Mouse (Mus musculus): ENCODE measurements around the gene Adamts7. TPM values are rescaled to one million over a fixed set of nuclear protein-coding genes. Genes with fewer than 3 reads are reported as not detected.
A peak's percentile ranks its signal among the peaks of the same experiment; 100 is the strongest.

The Adamts7 gene
- polyA plus RNA-seq, 1 experiment from 2014 or later: 7.9 TPM

- DNase-seq (ENCODE audit: low read depth, low spot score): no peak
- CTCF ChIA-PET: interaction anchor here (1.0 kb wide), 1 partner anchor 28 kb away, joined by 3 read pairs; no protein-coding TSS in a partner anchor
- in situ Hi-C loops (cut with MboI; ENCODE audit: low pct_unique_long_range_greater_than_20kb): no loop called here
- no peaks in the 10 kb centered on the region for H3K27me3 ChIP-seq
- TF ChIP-seq CTCF (IDR thresholded peaks at IDR 0.05): no peak
- ATAC-seq: no peak
- POLR2A ChIA-PET: no interaction called here
Observed at GRCm38 (mm10) chr9:90145788-90146187, 17.1 kb upstream of the Adamts7 start.

DNA sequence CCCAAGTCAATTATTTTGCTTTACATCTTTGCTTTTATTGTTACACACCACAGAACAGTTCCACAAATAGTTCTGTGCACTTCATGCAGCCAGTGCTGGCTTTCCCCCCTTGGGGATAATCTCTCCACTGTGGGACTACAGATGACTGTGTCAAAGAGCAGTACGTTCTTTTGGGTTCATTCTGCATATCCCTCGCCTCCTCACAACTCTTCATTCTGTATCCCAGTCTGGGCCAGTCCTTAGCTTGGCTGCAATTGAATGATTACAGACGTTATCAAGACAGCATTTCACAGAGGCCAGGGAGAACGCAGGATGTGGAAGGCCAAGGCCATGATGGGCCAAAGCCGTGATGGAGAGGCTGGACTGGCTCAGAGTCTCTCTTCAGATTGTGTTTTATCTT lies 16.0 kb upstream of the Adamts7 start:
- ATAC-seq (no peak), DNase-seq (ENCODE audit: low read depth, low spot score) (no peak)
- no peaks in the 10 kb centered on the region for H3K27me3 ChIP-seq
- in situ Hi-C loops (cut with MboI; ENCODE audit: low pct_unique_long_range_greater_than_20kb): no loop called here
- ChIA-PET CTCF (no interaction called here), POLR2A (no interaction called here)
- no peak for TF ChIP-seq CTCF (IDR thresholded peaks at IDR 0.05)

DNA sequence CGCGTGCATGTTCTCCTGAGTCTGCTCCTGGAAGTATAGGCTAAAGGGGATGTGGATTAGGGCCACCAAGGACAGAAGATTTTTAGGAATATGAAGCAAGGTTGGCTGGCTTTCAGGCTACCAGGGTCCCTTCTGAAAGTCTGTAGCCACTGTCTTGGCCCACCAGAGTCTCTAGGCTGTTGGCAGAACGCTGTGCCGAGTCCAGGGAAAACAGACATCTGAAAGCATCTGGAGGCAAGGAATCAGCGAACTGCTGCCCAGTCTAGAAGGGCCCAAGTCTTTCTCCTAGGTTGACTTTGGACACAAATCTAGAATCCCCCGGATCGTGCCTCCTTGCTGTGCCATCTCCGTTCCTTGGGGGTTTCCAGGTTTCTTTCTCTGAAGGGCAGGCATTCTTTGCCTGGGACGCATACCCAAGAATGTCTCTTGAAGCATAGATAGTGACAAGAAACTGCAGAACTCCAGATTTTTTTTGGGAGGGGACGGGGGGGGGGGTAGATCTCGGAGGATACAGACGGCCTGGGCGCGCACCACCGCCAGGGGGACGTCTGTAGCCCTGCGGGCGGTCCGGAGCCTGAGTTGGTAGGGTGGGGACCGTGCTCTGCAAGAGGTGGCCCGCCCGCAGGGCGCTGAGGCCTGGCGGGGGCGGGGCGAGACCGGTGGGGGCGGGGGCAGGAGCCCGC lies 485 bp upstream of the Adamts7 start:
- DNase-seq (ENCODE audit: low read depth, low spot score) (no peak), ATAC-seq (peak; percentile 75)
- peak; percentile 52 for TF ChIP-seq CTCF (IDR thresholded peaks at IDR 0.05)
- ChIA-PET CTCF (no interaction called here), POLR2A (no interaction called here)
- in situ Hi-C loops (cut with MboI; ENCODE audit: low pct_unique_long_range_greater_than_20kb): no loop called here
- H3K27me3 ChIP-seq: no peaks in the 10 kb centered on the region

GRCm38 (mm10) chr9:90163749-90164095 lies 853 bp downstream of the Adamts7 start:
- in situ Hi-C loops (cut with MboI; ENCODE audit: low pct_unique_long_range_greater_than_20kb): no loop called here
- no peak for TF ChIP-seq CTCF (IDR thresholded peaks at IDR 0.05)
- CTCF ChIA-PET: interaction anchor here (1.0 kb wide), 1 partner anchor 37 kb away, joined by 3 read pairs; no protein-coding TSS in a partner anchor
- no peaks in the 10 kb centered on the region for H3K27me3 ChIP-seq
- ATAC-seq (peak; percentile 24), DNase-seq (ENCODE audit: low read depth, low spot score) (no peak)
- POLR2A ChIA-PET: interaction anchor here (1.1 kb wide), 1 partner anchor 50 kb away, joined by 3 read pairs; the partner anchor contains the start of gene Morf4l1

GRCm38 (mm10) chr9:90164670-90165453 lies 2.0 kb downstream of the Adamts7 start:
- ChIA-PET POLR2A (no interaction called here), CTCF (no interaction called here)
- H3K27me3 ChIP-seq: no peaks in the 10 kb centered on the region
- in situ Hi-C loops (cut with MboI; ENCODE audit: low pct_unique_long_range_greater_than_20kb): no loop called here
- no peak for TF ChIP-seq CTCF (IDR thresholded peaks at IDR 0.05)
- ATAC-seq (no peak), DNase-seq (ENCODE audit: low read depth, low spot score) (no peak)

GRCm38 (mm10) chr9:90165590-90165989 lies 2.7 kb downstream of the Adamts7 start:
- no peaks in the 10 kb centered on the region for H3K27me3 ChIP-seq
- TF ChIP-seq CTCF (IDR thresholded peaks at IDR 0.05): no peak
- in situ Hi-C loops (cut with MboI; ENCODE audit: low pct_unique_long_range_greater_than_20kb): no loop called here
- DNase-seq (ENCODE audit: low read depth, low spot score) (no peak), ATAC-seq (no peak)
- POLR2A ChIA-PET: no interaction called here
- CTCF ChIA-PET: no interaction called here

DNA sequence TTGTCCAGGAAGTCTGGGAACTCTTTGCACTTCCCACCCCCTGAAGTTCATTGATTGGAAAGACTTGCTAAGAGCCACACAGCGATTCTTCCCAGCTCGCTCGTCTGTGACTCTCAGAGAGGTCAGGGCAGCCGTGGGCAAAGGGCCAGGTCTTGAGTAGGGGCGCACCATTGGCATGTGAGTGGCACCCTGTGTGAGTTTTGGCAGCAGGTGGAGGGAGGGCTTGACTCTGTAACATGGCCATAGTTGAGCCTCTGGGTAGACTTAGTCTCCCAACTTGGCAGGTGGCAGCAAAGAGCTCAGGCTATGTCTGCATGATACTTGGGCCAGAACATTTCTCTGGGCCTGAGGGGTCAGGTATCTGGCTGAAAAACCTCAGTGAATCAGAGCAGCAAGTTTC lies 3.7 kb downstream of the Adamts7 start:
- ATAC-seq (no peak), DNase-seq (ENCODE audit: low read depth, low spot score) (peak; percentile 49)
- TF ChIP-seq CTCF (IDR thresholded peaks at IDR 0.05): no peak
- H3K27me3 ChIP-seq: no peaks in the 10 kb centered on the region
- in situ Hi-C loops (cut with MboI; ENCODE audit: low pct_unique_long_range_greater_than_20kb): no loop called here
- ChIA-PET CTCF (interaction anchor here (1.2 kb wide), 1 partner anchor 23 kb away, joined by 3 read pairs; no protein-coding TSS in a partner anchor), POLR2A (no interaction called here)

GRCm38 (mm10) chr9:90169965-90170364 lies 7.1 kb downstream of the Adamts7 start:
- POLR2A ChIA-PET: no interaction called here
- no peak for ATAC-seq
- in situ Hi-C loops (cut with MboI; ENCODE audit: low pct_unique_long_range_greater_than_20kb): no loop called here
- H3K27me3 ChIP-seq: no peaks in the 10 kb centered on the region
- TF ChIP-seq CTCF (IDR thresholded peaks at IDR 0.05): no peak
- CTCF ChIA-PET: interaction anchor here (0.8 kb wide), 1 partner anchor 9 kb away, joined by 3 read pairs; no protein-coding TSS in a partner anchor
- DNase-seq (ENCODE audit: low read depth, low spot score): no peak

DNA sequence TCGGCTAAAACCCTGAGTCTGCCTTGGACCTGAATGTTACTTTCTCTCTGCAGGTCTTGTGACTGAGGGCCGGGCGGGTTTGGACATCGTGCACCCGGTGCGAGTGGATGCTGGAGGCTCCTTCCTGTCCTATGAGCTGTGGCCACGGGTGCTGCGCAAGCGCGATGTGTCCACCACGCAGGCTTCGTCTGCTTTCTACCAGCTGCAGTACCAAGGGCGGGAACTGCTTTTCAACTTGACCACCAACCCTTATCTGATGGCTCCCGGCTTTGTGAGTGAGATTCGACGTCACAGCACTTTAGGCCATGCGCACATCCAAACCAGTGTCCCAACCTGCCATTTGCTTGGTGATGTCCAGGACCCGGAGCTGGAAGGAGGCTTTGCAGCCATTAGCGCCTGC lies 8.6 kb downstream of the Adamts7 start:
- POLR2A ChIA-PET: no interaction called here
- no peak for TF ChIP-seq CTCF (IDR thresholded peaks at IDR 0.05)
- ATAC-seq: no peak
- no peaks in the 10 kb centered on the region for H3K27me3 ChIP-seq
- CTCF ChIA-PET: interaction anchor here (1.4 kb wide), 1 partner anchor 22 kb away, joined by 3 read pairs; no protein-coding TSS in a partner anchor
- no peak for DNase-seq (ENCODE audit: low read depth, low spot score)
- in situ Hi-C loops (cut with MboI; ENCODE audit: low pct_unique_long_range_greater_than_20kb): no loop called here

GRCm38 (mm10) chr9:90172528-90173321 lies 9.9 kb downstream of the Adamts7 start:
- H3K27me3 ChIP-seq: no peaks in the 10 kb centered on the region
- no peak for ATAC-seq
- no peak for DNase-seq (ENCODE audit: low read depth, low spot score)
- POLR2A ChIA-PET: no interaction called here
- in situ Hi-C loops (cut with MboI; ENCODE audit: low pct_unique_long_range_greater_than_20kb): no loop called here
- no peak for TF ChIP-seq CTCF (IDR thresholded peaks at IDR 0.05)
- CTCF ChIA-PET: interaction anchor here (1.4 kb wide), 1 partner anchor 21 kb away, joined by 3 read pairs; no protein-coding TSS in a partner anchor
